Comparison of ENCODE assay signal across 17 mouse cellular contexts in the genomic region with DNA sequence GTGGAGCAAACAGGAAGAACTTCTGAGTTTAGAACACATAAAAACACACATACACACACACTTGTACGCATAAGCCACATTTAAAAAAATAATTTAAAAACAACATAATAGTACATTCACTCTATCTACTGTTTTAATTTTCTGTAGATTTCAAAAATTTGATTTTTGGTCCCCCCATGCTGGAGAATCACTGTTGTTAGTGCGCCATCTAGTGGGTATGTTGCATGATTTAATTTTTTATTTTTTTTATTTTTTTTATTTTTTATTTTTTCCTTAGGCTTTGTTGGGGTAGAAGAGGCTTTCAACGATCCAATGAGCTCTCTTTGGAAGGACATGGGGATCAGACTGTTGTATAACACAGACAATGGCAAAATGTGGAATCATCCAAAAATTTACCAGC. TPM values are rescaled to one million over a fixed set of nuclear protein-coding genes. Genes with fewer than 3 reads are reported as not detected.
A peak's percentile ranks its signal among the peaks of the same experiment; 100 is the strongest.
DNase-seq lines count a peak whose midpoint lies in the region; ATAC-seq and TF ChIP-seq lines count a peak whose summit lies in the region.
"Had no signal": no experiment of that assay in that cellular context is flagged by ENCODE, and none has a peak within 500 bp of the region (broad histone marks: within the 10 kb centered on the region; RNA-seq: fewer than 3 reads in every experiment).

No protein-coding gene starts in this region.

- WGBS in intestine, postnatal 0 days = 28% methylated on average over 3 of the region's 3 CpGs
- 33% methylated on average over 3 of the region's 3 CpGs for WGBS in intestine, embryonic 15.5 days

- no peaks in the 10 kb centered on the region for H3K27me3 ChIP-seq in intestine, postnatal 0 days (replicated peaks; ENCODE audit: control insufficient read depth, insufficient read depth, low read length)
- no peaks in the 10 kb centered on the region for H3K27me3 ChIP-seq in intestine, embryonic 15.5 days (replicated peaks)
- H3K27me3 ChIP-seq: heart, embryonic 15.5 days; hindbrain, embryonic 15.5 days; neural tube, embryonic 13.5 days had no signal

- H3K4me3 ChIP-seq in intestine, postnatal 0 days (ENCODE audit: low read depth, low read length) = no peak overlapping the region
- no peak overlapping the region for H3K4me3 ChIP-seq in intestine, embryonic 15.5 days (replicated peaks)
- H3K4me3 ChIP-seq: heart, embryonic 15.5 days; hindbrain, embryonic 15.5 days; neural tube, embryonic 13.5 days had no signal

- ATAC-seq in intestine, postnatal 0 days = no peak
- no peak for ATAC-seq in intestine, embryonic 15.5 days

- DNase-seq in embryo, embryonic 10 days (ENCODE audit: low spot score) = peak; percentile 54
- no peak for DNase-seq in embryo, embryonic 9.5 days (ENCODE audit: extremely low spot score)
- peak; percentile 46 for DNase-seq in 3T3-L1 (ENCODE audit: low read depth, low spot score)
- DNase-seq in NIH3T3 (ENCODE audit: low read depth) = peak; percentile 67
- DNase-seq in right cerebral cortex, adult 2 months (ENCODE audit: low spot score in 2 of 2) = no peak
- DNase-seq in yolk sac, embryonic 10.5 days (ENCODE audit: low spot score) = no peak
- DNase-seq: cerebellum, adult 11-12 months; gastrocnemius, postnatal 36 days; liver; right cerebral cortex, adult 18-20 months; thymus, postnatal 25 days had no signal

- no peak overlapping the region for H3K27ac ChIP-seq in intestine, postnatal 0 days (ENCODE audit: low read depth, low read length)
- no peak overlapping the region for H3K27ac ChIP-seq in intestine, embryonic 15.5 days
- H3K27ac ChIP-seq: heart, embryonic 15.5 days; hindbrain, embryonic 15.5 days; neural tube, embryonic 13.5 days had no signal

- no peaks in the 10 kb centered on the region for H3K9me3 ChIP-seq in intestine, postnatal 0 days (ENCODE audit: control insufficient read depth)
- no peaks in the 10 kb centered on the region for H3K9me3 ChIP-seq in intestine, embryonic 15.5 days
- H3K9me3 ChIP-seq: heart, embryonic 15.5 days; hindbrain, embryonic 15.5 days; neural tube, embryonic 13.5 days had no signal

- TF ChIP-seq CTCF in intestine, postnatal 0 days (IDR thresholded peaks at IDR 0.05; ENCODE audit: low read depth) = peak; percentile 59

- H3K4me2 ChIP-seq in intestine, postnatal 0 days (replicated peaks; ENCODE audit: low read depth) = no peak overlapping the region
- H3K4me2 ChIP-seq in intestine, embryonic 15.5 days (replicated peaks) = no peak overlapping the region
- H3K4me2 ChIP-seq: heart, embryonic 15.5 days; midbrain, embryonic 11.5 days; neural tube, embryonic 13.5 days had no signal

- no peak overlapping the region for H3K9ac ChIP-seq in intestine, postnatal 0 days (ENCODE audit: low read depth, low read length)
- no peak overlapping the region for H3K9ac ChIP-seq in intestine, embryonic 15.5 days
- H3K9ac ChIP-seq: heart, embryonic 15.5 days; hindbrain, embryonic 15.5 days; neural tube, embryonic 13.5 days had no signal

- no peaks in the 10 kb centered on the region for H3K36me3 ChIP-seq in intestine, postnatal 0 days (ENCODE audit: control insufficient read depth, insufficient read depth)
- no peaks in the 10 kb centered on the region for H3K36me3 ChIP-seq in intestine, embryonic 15.5 days
- H3K36me3 ChIP-seq: heart, embryonic 15.5 days; hindbrain, embryonic 15.5 days; neural tube, embryonic 13.5 days had no signal

- H3K4me1 ChIP-seq in intestine, postnatal 0 days (replicated peaks; ENCODE audit: control insufficient read depth, insufficient read depth, low read length) = no peaks in the 10 kb centered on the region
- H3K4me1 ChIP-seq in intestine, embryonic 15.5 days (replicated peaks) = no peaks in the 10 kb centered on the region
- H3K4me1 ChIP-seq: heart, embryonic 15.5 days had no signal

RNA-seq across cellular contexts. Expression of a gene that starts 59.1 kb away (rescaled TPM):
- 1.6 and 1.8 TPM in 2 replicates for polyA plus RNA-seq in intestine, postnatal 0 days (2015; fragmentation: Nextera tagmentation; extraction: Ambion mirVana)
- polyA plus RNA-seq in intestine, embryonic 15.5 days (2015; fragmentation: Nextera tagmentation; extraction: Ambion mirVana) = 3.4 and 4.0 TPM in 2 replicates

RNA-seq across cellular contexts. Expression of a gene that starts 59.3 kb away (rescaled TPM):
- 4.7 and 4.9 TPM in 2 replicates for polyA plus RNA-seq in intestine, postnatal 0 days (2015; fragmentation: Nextera tagmentation; extraction: Ambion mirVana)
- 6.8 and 8.3 TPM in 2 replicates for polyA plus RNA-seq in intestine, embryonic 15.5 days (2015; fragmentation: Nextera tagmentation; extraction: Ambion mirVana)

Comparison
In these comparisons a context has a peak if more than half of its experiments do, and no peak if none do; other contexts are left out.
1. DNase-seq: peak in embryo, embryonic 10 days (single experiment), 3T3-L1 (single experiment) and NIH3T3 (single experiment); none in embryo, embryonic 9.5 days (single experiment), right cerebral cortex, adult 2 months (0 of 2) and yolk sac, embryonic 10.5 days (single experiment).